Mouse (Mus musculus) hindbrain, postnatal 0 days (tissue): ENCODE measurements around the gene Map4. TPM values are rescaled to one million over a fixed set of nuclear protein-coding genes. Genes with fewer than 3 reads are reported as not detected.

ENCODE experiments used
- ATAC-seq: fragments of 200-750 bp; cut with Nextera tagmentation; 2 replicates; pipeline ENCODE4 v1.8.0; 2017; ENCODE audit warnings: mild to moderate bottlenecking, moderate TSS enrichment, moderate library complexity
- DNase-seq: peaks from one replicate; pipeline ENCODE4 v3.0.0-alpha.2; 2015; ENCODE audit warnings: low spot score
- H3K27ac ChIP-seq: fragments of 300-500 bp; sonication (generic); 2 replicates; pipeline ENCODE4 v1.5.1; 2014; ENCODE audit warnings: mild to moderate bottlenecking
- H3K27me3 ChIP-seq: fragments of 300-500 bp; sonication (generic); 2 replicates; pipeline ENCODE4 v1.6.1; 2014; ENCODE audit warnings: low read length, mixed read lengths; ENCODE audit not compliant: insufficient read depth
- H3K36me3 ChIP-seq: fragments of 300-500 bp; sonication (generic); 2 replicates; pipeline ENCODE4 v1.6.1; 2014; ENCODE audit warnings: low read length, mixed read lengths; ENCODE audit not compliant: insufficient read depth
- H3K4me1 ChIP-seq: fragments of 300-500 bp; sonication (generic); 2 replicates; pipeline ENCODE4 v1.6.1; 2014; ENCODE audit warnings: antibody characterized with exemption, low read length, mixed read lengths; ENCODE audit not compliant: insufficient read depth
- H3K4me2 ChIP-seq: fragments of 300-500 bp; sonication (generic); 2 replicates; pipeline ENCODE4 v1.6.1; 2014; ENCODE audit warnings: low read depth, mild to moderate bottlenecking, low read length, moderate library complexity, mixed read lengths
- H3K4me3 ChIP-seq: fragments of 300-500 bp; sonication (generic); 2 replicates; pipeline ENCODE4 v1.5.1; 2014; ENCODE audit warnings: low read length
- H3K9ac ChIP-seq: fragments of 300-500 bp; sonication (generic); replicated peaks from 2 replicates; pipeline ENCODE4 v1.6.1; 2014; ENCODE audit warnings: mild to moderate bottlenecking, low read length, moderate library complexity, mixed read lengths
- H3K9me3 ChIP-seq: fragments of 300-500 bp; sonication (generic); 2 replicates; pipeline ENCODE4 v1.6.1; 2016; ENCODE audit warnings: low read length, mixed read lengths
- CTCF ChIP-seq: IDR thresholded peaks from 2 replicates; pipeline ENCODE4 v1.5.1; 2016; ENCODE audit warnings: antibody characterized with exemption, control low read depth, low read depth
- WGBS: fragments of 180-500 bp; shearing (Covaris S2); extraction: QIAGEN DNeasy Blood & Tissue Kit; methylation state at CpG from one replicate; pipeline ENCODE4 v1.1.7; 2014; 5-methylcytosine and 5-hydroxymethylcytosine counted together
- microRNA-seq, 2 experiments: library from miRNA; unstranded; fragments of <30 nt; microRNA quantifications; one replicate each; pipeline ENCODE4; 2016
- polyA plus RNA-seq: library from polyadenylated mRNA; unstranded; fragments of >200 nt; fragmentation: Nextera tagmentation; extraction: Ambion mirVana; gene quantifications from 2 replicates; pipeline ENCODE4 v1.2.1, GENCODE M21; 2015
- total RNA-seq: library from RNA; depleted of rRNA; stranded (reverse); fragments of >200 nt; gene quantifications from 2 replicates; pipeline ENCODE4 v1.2.3, GENCODE M21; 2014; rRNA removed

Map4 gene
- total and polyA plus RNA-seq, 2 experiments from 2014 or later = 207 to 254 TPM

GRCm38 (mm10) chr9:110130896-110131524 is 199.8 kb downstream of the Map4 start:
- WGBS = 30% methylated on average over 10 of the region's 10 CpGs

GRCm38 (mm10) chr9:110131525-110132197 is 200.4 kb downstream of the Map4 start:
- Histone ChIP-seq H3K4me3 (peak overlapping the region; percentile 92), H3K4me2 (peak overlapping the region; percentile 86), H3K36me3 (peaks cover 4% of the 10 kb centered on the region; the same call in 1 of the 2 replicates), H3K9me3 (no peaks in the 10 kb centered on the region), H3K9ac (peak overlapping the region; percentile 92), H3K4me1 (peaks cover 22% of the 10 kb centered on the region), H3K27me3 (no peaks in the 10 kb centered on the region), H3K27ac (peak overlapping the region; percentile 88)
- DNase-seq = peak; percentile 100
- ATAC-seq = peak; percentile 97
- under 1% methylated on average over 56 of the region's 64 CpGs for WGBS
- TF ChIP-seq CTCF = no peak

More at GRCm38 (mm10) chr9:110130896-110131524, 199.8 kb downstream of the Map4 start:
- TF ChIP-seq CTCF = no peak
- peak overlapping the region; percentile 86 for H3K4me2 ChIP-seq
- H3K4me3 ChIP-seq = peak overlapping the region; percentile 92
- peak overlapping the region; percentile 92 for H3K9ac ChIP-seq
- H3K9me3 ChIP-seq = no peaks in the 10 kb centered on the region
- H3K4me1 ChIP-seq = peaks cover 22% of the 10 kb centered on the region
- ATAC-seq (no peak), DNase-seq (peak; percentile 7)
- peak overlapping the region; percentile 88 for H3K27ac ChIP-seq
- H3K36me3 ChIP-seq = no peaks in the 10 kb centered on the region; the same call in 1 of the 2 replicates
- H3K27me3 ChIP-seq = no peaks in the 10 kb centered on the region

GRCm38 (mm10) chr9:110132201-110132605 is 200.9 kb downstream of the Map4 start:
- no peaks in the 10 kb centered on the region for H3K9me3 ChIP-seq
- peak overlapping the region; percentile 88 for H3K27ac ChIP-seq
- peak overlapping the region; percentile 92 for H3K4me3 ChIP-seq
- peaks cover 4% of the 10 kb centered on the region; the same call in 1 of the 2 replicates for H3K36me3 ChIP-seq
- no peak for TF ChIP-seq CTCF
- DNase-seq = peak; percentile 58
- H3K9ac ChIP-seq = peak overlapping the region; percentile 92
- WGBS = under 1% methylated on average over 22 of the region's 38 CpGs
- peak overlapping the region; percentile 86 for H3K4me2 ChIP-seq
- peaks cover 22% of the 10 kb centered on the region for H3K4me1 ChIP-seq
- no peaks in the 10 kb centered on the region for H3K27me3 ChIP-seq
- peak; percentile 69 for ATAC-seq

- Histone ChIP-seq H3K27me3 (no peaks in the 10 kb centered on the region), H3K9me3 (no peaks in the 10 kb centered on the region), H3K36me3 (peaks cover 4% of the 10 kb centered on the region; the same call in 1 of the 2 replicates), H3K9ac (no peak overlapping the region; the same call in 1 of the 2 replicates), H3K4me2 (peak overlapping the region; percentile 86), H3K4me3 (peak overlapping the region; percentile 92), H3K4me1 (peaks cover 22% of the 10 kb centered on the region), H3K27ac (no peak overlapping the region)
- no peak for TF ChIP-seq CTCF
- WGBS = 59% methylated on average over 6 of the region's 6 CpGs
- no peak for ATAC-seq
- DNase-seq = no peak
These were observed 201.7 kb downstream of the Map4 start for GRCm38 (mm10) chr9:110132921-110133320.

Small RNA genes lying within 50 kb of the gene (microRNA-seq; reads per million reads assigned to microRNA genes)
- gene Mir7089 = 0.53 to 0.72 reads per million in 2 experiments

Other genes with a start within 250 kb of the Map4 start
- gene Fbxw18, start 228.8 kb upstream of the Map4 start, total RNA-seq = 0.29 TPM in 1 of 2 replicates, not detected in the other
- 0.11 and 0.19 TPM in 2 replicates for gene Fbxw18, start 228.8 kb upstream of the Map4 start, polyA plus RNA-seq
- gene Fbxw26, start 185.4 kb upstream of the Map4 start, total RNA-seq = 0.10 TPM in 1 of 2 replicates, not detected in the other
- gene Fbxw26, start 185.4 kb upstream of the Map4 start, polyA plus RNA-seq = not detected in 2 replicates
- gene Fbxw27, start 140.8 kb upstream of the Map4 start, total RNA-seq = not detected in 2 replicates
- not detected in 2 replicates for gene Fbxw27, start 140.8 kb upstream of the Map4 start, polyA plus RNA-seq
- gene Spink8, start 119.2 kb upstream of the Map4 start, total RNA-seq = not detected in 2 replicates
- 0.24 TPM in 1 of 2 replicates, not detected in the other for gene Spink8, start 119.2 kb upstream of the Map4 start, polyA plus RNA-seq
- 30.8 and 43.1 TPM in 2 replicates for gene Nme6, start 98.7 kb upstream of the Map4 start, total RNA-seq
- gene Nme6, start 98.7 kb upstream of the Map4 start, polyA plus RNA-seq = 47.2 and 52.9 TPM in 2 replicates
- gene Camp, start 81.8 kb upstream of the Map4 start, total RNA-seq = 0.21 TPM in 1 of 2 replicates, not detected in the other
- gene Camp, start 81.8 kb upstream of the Map4 start, polyA plus RNA-seq = 0.91 and 1.3 TPM in 2 replicates
- gene Cdc25a, start 55.9 kb upstream of the Map4 start, total RNA-seq = 11.0 and 12.4 TPM in 2 replicates
- gene Cdc25a, start 55.9 kb upstream of the Map4 start, polyA plus RNA-seq = 8.1 and 10.4 TPM in 2 replicates
- gene Smarcc1, start 186.2 kb downstream of the Map4 start, total RNA-seq = 26.2 and 32.0 TPM in 2 replicates
- 58.0 and 59.5 TPM in 2 replicates for gene Smarcc1, start 186.2 kb downstream of the Map4 start, polyA plus RNA-seq
- gene Dhx30, start 186.4 kb downstream of the Map4 start, total RNA-seq = 133 and 211 TPM in 2 replicates
- gene Dhx30, start 186.4 kb downstream of the Map4 start, polyA plus RNA-seq = 125 and 136 TPM in 2 replicates